Mouse (Mus musculus): ENCODE data around the gene Coro1a.

DNA sequence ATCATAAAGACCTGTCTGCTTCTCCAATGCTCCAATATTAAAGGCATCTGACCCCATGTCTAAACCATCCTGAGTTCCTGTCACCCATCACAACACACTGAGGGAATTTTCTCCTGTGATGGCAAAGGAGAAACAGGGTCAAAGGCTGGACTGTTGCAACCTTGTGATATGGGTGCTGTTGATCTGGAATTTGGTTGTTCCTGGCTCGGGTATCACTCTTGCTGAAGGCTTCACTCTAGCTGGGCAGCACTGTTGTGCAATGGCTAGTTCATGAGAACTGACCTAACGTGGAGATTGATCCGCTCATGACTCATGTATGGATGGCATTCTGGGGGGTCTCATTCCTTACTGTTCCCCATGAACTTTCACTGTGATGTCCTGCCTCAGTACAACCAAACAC, 18.6 kb downstream of the Coro1a start:
- no peak for TF ChIP-seq POLR2A (IDR thresholded peaks at IDR 0.05; ENCODE audit: borderline replicate concordance, low read depth, low read length)
- TF ChIP-seq CTCF (IDR thresholded peaks at IDR 0.05; ENCODE audit: low read depth, low read length) = no peak
